Comparison of ENCODE assay signal across 8 mouse cellular contexts in the genomic region with DNA sequence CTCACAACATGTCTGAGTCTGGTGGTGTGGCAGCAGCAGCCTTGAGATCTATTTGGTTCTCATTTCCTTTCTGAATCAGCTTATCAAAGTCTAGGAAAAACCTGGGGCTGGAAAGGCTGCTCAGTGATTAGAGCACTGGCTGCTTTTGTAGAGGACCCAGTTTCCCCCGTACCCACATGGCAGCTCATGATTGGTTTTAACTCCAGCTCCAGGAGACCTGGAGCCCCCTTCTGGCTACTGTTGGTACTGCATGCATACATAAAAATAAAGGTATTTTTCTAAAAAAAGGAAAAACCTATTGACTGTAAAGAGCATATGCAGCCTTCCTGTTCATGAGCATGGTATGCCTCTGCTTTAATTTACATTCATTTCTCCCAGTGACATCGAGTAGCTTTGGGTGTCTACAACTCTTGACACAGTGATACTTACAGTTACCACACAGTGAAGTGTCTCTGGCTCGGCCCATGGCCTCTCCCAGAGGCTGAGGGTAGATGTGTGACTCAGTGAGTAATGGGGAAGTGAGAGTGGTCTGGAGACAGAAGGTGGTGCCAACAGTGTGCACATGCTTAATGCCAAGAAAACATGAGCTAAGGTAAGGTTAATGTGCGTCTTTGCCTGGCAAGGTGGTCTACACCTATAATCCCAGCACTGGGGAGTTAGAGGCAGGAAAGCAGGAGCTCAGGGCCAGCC.
DNase-seq lines count a peak whose midpoint lies in the region; ATAC-seq and TF ChIP-seq lines count a peak whose summit lies in the region.

No protein-coding gene starts in this region.

- no peak overlapping the region for H3K4me2 ChIP-seq in forebrain, embryonic 16.5 days (ENCODE audit: low read length)
- no peak overlapping the region for H3K4me2 ChIP-seq in liver, embryonic 12.5 days

- no peak overlapping the region for H3K4me3 ChIP-seq in forebrain, embryonic 10.5 days
- no peak overlapping the region for H3K4me3 ChIP-seq in forebrain, embryonic 16.5 days (replicated peaks; ENCODE audit: low read length)
- H3K4me3 ChIP-seq in liver, adult 2 months (ENCODE audit: insufficient read depth, low read depth, low read length) = no peak overlapping the region
- H3K4me3 ChIP-seq in liver, embryonic 12.5 days = no peak overlapping the region

- no peaks in the 10 kb centered on the region for H3K27me3 ChIP-seq in forebrain, embryonic 10.5 days (ENCODE audit: poor library complexity, severe bottlenecking)
- H3K27me3 ChIP-seq in forebrain, embryonic 16.5 days (replicated peaks; ENCODE audit: control insufficient read depth, insufficient read depth, low read length) = no peaks in the 10 kb centered on the region
- H3K27me3 ChIP-seq in liver, adult 2 months (ENCODE audit: control insufficient read depth, insufficient read depth, low read length) = no peaks in the 10 kb centered on the region
- 0 out of 2 replicates have a peak, but pooled peaks cover 3% of the 10 kb centered on the region for H3K27me3 ChIP-seq in liver, embryonic 12.5 days (replicated peaks)

- H3K9me3 ChIP-seq in forebrain, embryonic 10.5 days = no peaks in the 10 kb centered on the region
- no peaks in the 10 kb centered on the region for H3K9me3 ChIP-seq in forebrain, embryonic 16.5 days (ENCODE audit: control insufficient read depth, low read length)
- no peaks in the 10 kb centered on the region for H3K9me3 ChIP-seq in liver, embryonic 12.5 days (replicated peaks)

- H3K4me1 ChIP-seq in forebrain, embryonic 10.5 days = 0 out of 2 replicates have a peak, but pooled peaks cover 6% of the 10 kb centered on the region
- H3K4me1 ChIP-seq in forebrain, embryonic 16.5 days (replicated peaks; ENCODE audit: control insufficient read depth, insufficient read depth, low read length) = peaks cover 7% of the 10 kb centered on the region
- H3K4me1 ChIP-seq in liver, adult 2 months (ENCODE audit: control insufficient read depth, insufficient read depth, low read length) = no peaks in the 10 kb centered on the region
- no peaks in the 10 kb centered on the region for H3K4me1 ChIP-seq in liver, embryonic 12.5 days

- intact Hi-C loops in heart, postnatal 36 days (cut with DNase I) = loop anchor here (2.0 to 5.0 kb wide), 2 partner anchors 337 to 352 kb away; no protein-coding TSS in a partner anchor

- TF ChIP-seq CTCF in liver, adult 2 months (IDR thresholded peaks at IDR 0.05; ENCODE audit: low read depth, low read length) = peak; percentile 51; the same call in 1 of the 2 replicates

- H3K79me2 ChIP-seq in liver, adult 2 months (ENCODE audit: control insufficient read depth, insufficient read depth, low read length) = no peaks in the 10 kb centered on the region

- peak; percentile 41 for DNase-seq in forebrain, embryonic 10.5 days (ENCODE audit: extremely low spot score, low spot score)
- DNase-seq in liver, adult 2 months (ENCODE audit: extremely low read depth, low read depth, low spot score) = peak; percentile 6
- peak; percentile 26 for DNase-seq in adrenal gland, adult 2 months
- DNase-seq in heart, postnatal 36 days = peak; percentile 51 to 66
- peak; percentile 70 for DNase-seq in mesoderm, embryonic 11.5 days (ENCODE audit: low read depth, low spot score)
- no peak for DNase-seq in right cerebral cortex, postnatal 36 days (ENCODE audit: low spot score in 2 of 2)

- H3K36me3 ChIP-seq in forebrain, embryonic 10.5 days (replicated peaks) = no peaks in the 10 kb centered on the region
- H3K36me3 ChIP-seq in forebrain, embryonic 16.5 days (ENCODE audit: control insufficient read depth, insufficient read depth) = no peaks in the 10 kb centered on the region
- H3K36me3 ChIP-seq in liver, adult 2 months (ENCODE audit: control insufficient read depth, insufficient read depth, low read length) = no peaks in the 10 kb centered on the region
- no peaks in the 10 kb centered on the region for H3K36me3 ChIP-seq in liver, embryonic 12.5 days

- H3K27ac ChIP-seq in forebrain, embryonic 10.5 days = no peak overlapping the region
- no peak overlapping the region for H3K27ac ChIP-seq in forebrain, embryonic 16.5 days (ENCODE audit: low read length)
- H3K27ac ChIP-seq in liver, adult 2 months (replicated peaks; ENCODE audit: insufficient read depth, low read depth, low read length) = no peak overlapping the region
- H3K27ac ChIP-seq in liver, embryonic 12.5 days = no peak overlapping the region

- no peak overlapping the region for H3K9ac ChIP-seq in forebrain, embryonic 16.5 days (replicated peaks; ENCODE audit: low read depth, low read length)
- H3K9ac ChIP-seq in liver, adult 2 months (ENCODE audit: low read depth, low read length) = no peak overlapping the region
- no peak overlapping the region for H3K9ac ChIP-seq in liver, embryonic 12.5 days

- WGBS in forebrain, embryonic 10.5 days = 71% methylated on average over 4 of the region's 4 CpGs
- 64% methylated on average over 4 of the region's 4 CpGs for WGBS in forebrain, embryonic 16.5 days
- 62% methylated on average over 4 of the region's 4 CpGs for WGBS in liver, adult 2 months
- WGBS in liver, embryonic 12.5 days (ENCODE audit: insufficient replicate concordance) = 50% methylated on average over 4 of the region's 4 CpGs

- TF ChIP-seq POLR2A in liver, adult 2 months (IDR thresholded peaks at IDR 0.05; ENCODE audit: extremely low read depth, insufficient read depth, low read length) = no peak

- no peak for ATAC-seq in forebrain, embryonic 16.5 days
- no peak for ATAC-seq in liver, embryonic 12.5 days

Comparison
In these comparisons a context has a peak if more than half of its experiments do, and no peak if none do; other contexts are left out.
1. DNase-seq: peak in forebrain, embryonic 10.5 days (single experiment), liver, adult 2 months (single experiment), adrenal gland, adult 2 months (single experiment), heart, postnatal 36 days (2 of 2) and mesoderm, embryonic 11.5 days (single experiment); none in right cerebral cortex, postnatal 36 days (0 of 2).